Mouse (Mus musculus) testis, postnatal 10 days (tissue): ENCODE results near the gene Insc.
"Not testable (repeated sequence)": the region's sequence is repeated elsewhere in the genome, so short reads cannot be mapped to it uniquely, and the experiment has no call there.

Source experiments
- DNase-seq: peaks from one replicate; pipeline ENCODE4 v3.0.0; 2021; ENCODE audit warnings: low spot score

Insc gene

DNA sequence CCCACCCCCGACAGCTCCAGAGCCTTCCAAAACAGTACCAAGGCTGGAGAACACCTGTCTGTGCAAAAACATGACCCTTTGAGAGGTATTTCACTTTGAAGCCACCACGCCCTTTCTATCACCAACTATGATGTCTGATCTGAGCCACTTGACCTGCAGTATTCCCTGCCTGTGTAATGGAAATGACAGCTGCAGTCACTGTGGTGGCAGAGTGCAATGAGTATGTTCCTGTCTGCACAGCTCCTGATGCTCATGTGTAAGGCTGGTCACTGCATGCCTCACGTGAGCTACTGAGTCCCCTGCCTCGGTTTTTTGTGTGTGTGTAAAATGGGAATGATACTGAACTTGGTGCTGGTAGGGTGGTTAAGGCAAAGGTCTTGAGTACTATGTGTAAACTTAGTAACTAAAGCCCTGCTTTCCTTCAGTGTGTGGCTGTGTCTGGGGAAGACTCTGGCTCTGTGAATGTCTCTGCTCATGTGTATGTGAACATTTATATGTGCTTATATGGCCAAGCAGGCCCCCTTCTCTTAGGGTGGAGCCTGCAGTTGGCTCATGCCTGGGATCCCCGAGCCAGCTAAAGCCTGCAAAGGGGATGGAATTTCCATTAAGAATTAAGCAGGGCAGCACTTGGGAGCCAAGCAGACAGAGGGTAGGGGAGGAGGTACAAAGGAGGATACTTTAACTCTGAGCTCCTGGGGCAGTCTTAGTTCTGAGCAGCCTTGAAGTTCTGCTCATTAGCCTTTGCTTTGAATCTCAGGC lies at the start of gene Insc:
Insc (plus strand) TSS at position 673 of the 759 bp plus-strand sequence.
- no peak for DNase-seq

DNA sequence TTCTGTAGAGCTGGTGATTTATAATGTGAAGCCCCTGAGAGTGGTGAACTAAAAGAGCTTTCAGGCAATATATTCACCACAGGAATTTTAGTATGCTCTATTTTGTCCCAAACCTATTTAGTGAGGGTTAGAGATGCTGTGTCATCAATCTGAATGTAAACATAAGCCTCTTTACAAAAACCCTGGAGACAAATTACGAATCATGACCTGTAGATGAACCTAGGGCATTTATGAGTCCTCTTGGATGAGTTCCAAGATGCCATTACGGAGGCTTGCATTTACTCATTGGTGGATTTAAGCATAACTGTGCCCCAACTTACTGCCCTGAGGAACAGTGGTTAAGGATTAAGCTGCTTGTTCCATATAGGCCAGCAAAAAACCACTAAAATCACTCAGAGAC lies 42.6 kb upstream of the Insc start:
- no peak for DNase-seq

DNA sequence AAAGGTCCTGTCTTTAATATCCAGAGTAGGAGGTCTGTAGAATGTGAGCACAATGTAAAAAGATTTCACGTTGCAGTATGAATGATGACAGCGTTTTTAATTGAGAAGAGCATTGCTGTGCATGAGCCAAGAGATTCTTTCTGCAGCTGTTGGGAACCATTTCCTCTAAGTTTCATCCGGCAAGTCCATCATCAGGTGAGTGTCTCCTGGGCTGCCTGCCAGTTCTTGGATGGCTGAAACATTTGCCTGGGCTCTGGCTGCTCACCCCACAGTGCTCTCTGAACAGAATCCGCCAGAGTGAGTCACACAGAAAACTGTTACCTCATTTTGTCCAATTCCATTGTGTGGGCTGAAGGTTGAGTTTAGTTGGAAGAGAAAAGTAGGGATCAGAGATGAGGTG lies 36.8 kb upstream of the Insc start:
- DNase-seq, result no peak

- no peak for DNase-seq
These were observed 36.1 kb upstream of the Insc start for GRCm38 (mm10) chr7:114707398-114707797.

DNA sequence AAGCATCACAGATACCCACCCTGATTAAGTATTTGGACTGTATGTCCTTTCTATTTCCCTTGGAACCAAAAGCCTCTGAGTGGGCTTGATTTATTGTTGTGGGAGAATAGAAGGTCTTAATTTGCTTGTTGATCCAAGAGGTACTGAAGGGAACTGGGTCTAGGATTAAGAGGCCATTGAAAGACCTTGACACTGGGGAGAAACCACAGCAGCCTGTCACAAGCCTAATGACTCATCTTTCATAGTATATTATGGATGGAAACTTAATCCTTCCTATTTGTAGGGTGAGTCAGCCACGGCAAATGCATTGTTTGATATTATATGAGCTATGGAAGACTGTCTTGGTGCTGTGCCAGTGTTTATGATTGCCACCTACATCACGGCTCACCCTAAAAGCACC lies 33.1 kb upstream of the Insc start:
- no peak for DNase-seq

- DNase-seq, result no peak
These were observed 31.0 kb upstream of the Insc start for GRCm38 (mm10) chr7:114712523-114712922.

GRCm38 (mm10) chr7:114718300-114718699 lies 25.2 kb upstream of the Insc start, which contains the start of gene Calcb:
Gene Calcb (plus strand): TSS chr7:114718643.
- DNase-seq, result no peak

DNA sequence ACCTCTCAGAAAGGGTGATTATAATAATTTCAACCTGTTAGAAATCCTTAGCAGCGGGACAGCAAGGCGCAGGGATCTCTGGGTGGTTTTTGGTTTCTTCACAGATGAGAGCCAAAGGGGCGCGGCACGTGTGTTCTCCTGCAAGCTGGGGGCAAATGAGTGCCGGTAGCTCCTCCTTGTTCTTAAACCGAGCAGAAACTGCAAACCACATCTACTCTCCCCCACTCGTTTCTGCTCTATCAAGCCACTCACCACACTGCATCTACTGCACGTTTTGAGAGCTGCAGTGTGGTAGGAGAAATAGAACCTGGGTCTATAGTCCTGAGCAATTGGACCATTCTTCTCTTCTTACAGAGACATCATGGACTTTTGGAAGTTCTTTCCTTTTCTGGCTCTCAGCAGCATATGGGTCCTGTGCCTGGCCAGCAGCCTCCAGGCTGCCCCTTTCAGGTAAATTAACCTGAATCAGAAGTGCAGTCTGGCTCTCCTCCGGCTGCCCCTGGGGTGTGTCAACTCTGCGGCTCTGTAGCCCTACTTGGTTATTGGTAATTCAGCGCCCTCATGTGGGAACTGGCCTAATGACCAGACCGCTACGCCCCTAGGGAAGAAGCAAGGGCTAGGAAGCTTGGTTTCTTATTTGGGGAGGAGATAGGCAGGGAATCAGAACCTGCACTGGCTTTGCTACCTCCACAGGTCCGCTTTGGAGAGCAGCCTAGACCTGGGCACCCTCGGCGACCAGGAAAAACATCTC lies 23.9 kb upstream of the Insc start:
- DNase-seq, result peak; percentile 50

DNA sequence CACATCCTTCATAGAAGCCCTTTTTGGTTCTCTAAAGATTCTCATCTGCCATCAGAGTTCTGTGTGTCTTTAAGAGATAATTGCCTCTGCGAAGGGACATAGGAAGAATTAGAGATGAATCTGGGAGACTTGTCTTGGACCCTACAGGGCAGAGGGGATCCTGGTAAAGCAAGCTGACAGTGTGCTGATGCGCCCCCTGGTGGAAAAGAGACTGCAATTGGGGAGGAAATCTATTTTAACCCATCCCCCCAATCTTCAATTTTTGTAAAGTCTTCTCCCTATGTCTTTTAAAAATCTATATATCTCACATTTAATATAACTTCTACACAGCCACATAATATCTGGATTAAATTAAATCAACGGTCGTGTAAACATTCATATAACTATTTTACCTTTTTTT lies 13.8 kb upstream of the Insc start:
- not testable (repeated sequence) for DNase-seq

DNA sequence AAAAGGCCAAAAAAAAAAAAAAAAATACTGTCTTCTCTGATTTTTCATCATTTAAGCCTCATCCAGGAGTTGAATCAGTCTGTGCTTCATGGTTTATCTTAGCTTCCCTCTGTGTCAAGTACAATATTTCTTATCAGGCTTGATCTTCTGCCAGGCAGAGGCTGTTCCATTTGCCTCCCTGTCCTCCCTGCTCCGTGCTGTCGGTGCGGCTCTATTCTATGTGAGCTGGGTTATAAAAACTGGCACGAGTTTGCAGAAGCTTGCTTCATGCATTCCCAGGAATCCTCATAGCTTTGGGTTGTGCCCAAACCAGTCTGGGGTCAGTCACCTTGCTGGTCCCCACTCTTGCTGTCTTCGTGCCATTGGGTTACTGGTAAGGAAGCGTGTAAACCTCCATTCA lies 12.3 kb upstream of the Insc start:
- DNase-seq, result no peak

DNA sequence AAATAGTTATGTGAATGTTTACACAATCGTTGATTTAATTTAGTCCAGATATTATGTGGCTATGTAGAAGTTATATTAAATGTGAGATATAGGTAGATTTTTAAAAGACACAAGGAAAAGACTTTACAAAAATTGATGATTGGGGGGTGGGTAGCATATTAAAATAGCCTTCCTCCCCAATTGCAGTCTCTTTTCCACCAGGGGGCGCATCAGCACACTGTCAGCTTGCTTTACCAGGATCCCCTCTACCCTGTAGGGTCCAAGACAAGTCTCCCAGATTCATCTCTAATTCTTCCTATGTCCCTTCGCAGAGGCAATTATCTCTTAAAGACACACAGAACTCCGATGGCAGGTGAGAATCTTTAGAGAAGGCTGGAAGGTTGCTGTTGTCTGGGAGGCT lies 11.8 kb upstream of the Insc start:
- DNase-seq, result not testable (repeated sequence)

DNA sequence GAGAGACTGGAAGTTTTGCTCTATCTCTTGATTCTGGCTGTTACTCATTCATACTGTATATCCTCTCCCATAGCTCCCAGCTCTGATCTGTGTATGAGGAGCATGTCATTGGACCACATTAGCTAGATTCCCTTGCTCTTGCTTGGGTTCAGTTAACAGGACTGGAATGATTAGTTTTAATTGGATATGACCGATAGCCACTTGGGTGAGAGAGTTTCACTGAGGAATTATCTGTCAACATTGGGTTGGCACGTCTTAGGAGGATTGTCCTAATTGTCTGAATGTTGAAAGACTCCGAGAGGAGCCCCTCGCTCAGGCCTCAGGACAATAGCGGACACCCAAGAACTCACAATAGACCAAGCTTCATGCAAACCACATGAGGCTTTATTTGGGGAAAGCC lies 7.2 kb upstream of the Insc start:
- DNase-seq, result no peak

GRCm38 (mm10) chr7:114738166-114738565 lies 5.3 kb upstream of the Insc start:
- DNase-seq, result no peak

GRCm38 (mm10) chr7:114740360-114741165 lies 2.9 kb upstream of the Insc start:
- no peak for DNase-seq

GRCm38 (mm10) chr7:114744639-114745245 lies 1.2 kb downstream of the Insc start:
- no peak for DNase-seq

DNA sequence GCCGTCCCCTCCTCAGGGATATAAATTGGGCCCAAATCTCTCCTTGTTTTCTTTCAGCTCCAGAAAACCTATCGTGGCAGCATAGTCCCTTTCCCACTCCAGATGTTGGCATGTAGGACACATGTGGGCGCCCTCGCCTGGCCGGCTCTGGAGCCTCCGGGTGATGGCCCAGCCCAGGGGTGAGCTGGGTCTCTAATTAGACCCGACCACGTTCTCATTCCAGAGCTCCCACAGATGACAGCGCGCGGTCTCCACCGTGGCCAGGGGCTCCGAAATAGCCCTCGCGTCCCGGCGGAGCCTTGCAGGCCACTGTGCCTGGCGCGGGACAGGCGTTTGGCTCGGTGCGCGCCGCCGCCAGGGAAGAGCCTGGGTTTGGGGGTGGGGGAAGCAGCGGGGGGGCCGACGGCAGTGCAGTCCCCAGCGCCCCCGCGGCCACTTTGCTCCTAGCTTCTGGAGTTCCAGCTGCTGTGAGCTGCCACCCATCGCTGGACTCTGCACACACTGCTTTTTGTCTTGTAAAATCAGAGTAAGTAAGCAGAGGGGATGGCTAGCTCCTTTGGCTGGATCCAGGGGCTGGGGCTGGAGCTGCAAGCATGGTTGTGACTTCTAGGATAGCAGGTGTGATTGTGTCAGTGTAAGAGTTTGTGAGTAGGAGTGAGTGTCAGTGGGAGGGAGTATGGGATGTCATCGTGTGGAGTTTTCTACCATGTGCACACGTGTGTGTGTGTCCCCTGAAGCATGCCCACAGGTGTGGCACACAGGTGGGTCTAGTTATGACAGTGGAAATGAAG lies 2.2 kb downstream of the Insc start:
- peak; percentile 45 for DNase-seq

GRCm38 (mm10) chr7:114747596-114747995 lies 4.1 kb downstream of the Insc start:
- DNase-seq, result no peak

- DNase-seq, result peak; percentile 4
These were observed 4.7 kb downstream of the Insc start for GRCm38 (mm10) chr7:114748239-114748638.

DNA sequence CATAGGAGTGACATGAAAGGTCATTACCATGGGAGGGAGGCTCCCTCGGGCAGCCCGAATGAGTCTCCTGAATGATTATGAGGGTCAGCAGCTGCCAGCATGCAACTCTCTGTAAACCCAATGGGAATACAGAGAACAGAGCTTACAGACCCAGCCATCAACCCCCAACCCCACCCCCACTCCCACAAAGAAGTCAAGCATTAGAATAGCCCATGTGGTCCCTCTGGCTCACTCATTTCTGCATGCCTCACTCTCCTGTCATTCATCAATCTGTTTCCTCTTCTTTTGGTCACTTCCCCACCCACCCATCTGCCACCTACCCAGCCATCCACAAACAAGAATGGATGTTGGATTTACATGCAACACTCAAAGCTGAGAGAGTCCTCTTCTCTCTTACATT lies 10.0 kb downstream of the Insc start:
- DNase-seq, result no peak

DNA sequence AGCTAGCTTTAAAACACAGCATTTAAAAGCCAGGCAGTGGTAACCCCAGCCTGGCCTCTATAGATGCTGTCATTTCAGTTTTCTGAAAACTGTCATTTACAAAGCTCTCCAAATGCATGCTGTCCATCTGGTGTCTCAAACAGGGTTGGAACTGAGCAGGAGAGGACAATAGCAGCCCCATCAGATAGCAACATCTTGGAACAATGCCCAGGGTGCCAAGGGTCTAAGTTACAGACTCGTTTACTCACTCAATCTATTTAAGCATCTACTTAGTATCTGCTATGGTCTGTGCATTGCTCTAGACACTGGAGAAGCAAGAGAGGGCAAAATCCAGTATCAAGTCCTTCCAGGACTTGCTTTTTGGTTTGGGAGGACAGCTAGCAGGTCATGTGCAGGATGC lies 10.7 kb downstream of the Insc start:
- DNase-seq, result no peak

GRCm38 (mm10) chr7:114754626-114755025 lies 11.1 kb downstream of the Insc start:
- no peak for DNase-seq
